Mouse (Mus musculus) adrenal gland, postnatal 4 days (tissue): ENCODE data around the gene Zfp931. TPM values are rescaled to one million over a fixed set of nuclear protein-coding genes. Genes with fewer than 3 reads are reported as not detected.
"Not testable (repeated sequence)": the region's sequence is repeated elsewhere in the genome, so short reads cannot be mapped to it uniquely, and the experiment has no call there.

Source experiments
- DNase-seq, 2 experiments: peaks; one replicate each; pipeline ENCODE4 v3.0.0; 2021 to 2022; ENCODE audit warnings: low spot score in 2 of 2, mixed read lengths in 2 of 2
- total RNA-seq, 2 experiments: library from RNA; stranded (reverse); gene quantifications; 2 replicates each; pipeline ENCODE4 v1.2.3; 2021

Zfp931 gene
- total RNA-seq, 2 experiments from 2014 or later: 14.9 to 16.5 TPM

DNA sequence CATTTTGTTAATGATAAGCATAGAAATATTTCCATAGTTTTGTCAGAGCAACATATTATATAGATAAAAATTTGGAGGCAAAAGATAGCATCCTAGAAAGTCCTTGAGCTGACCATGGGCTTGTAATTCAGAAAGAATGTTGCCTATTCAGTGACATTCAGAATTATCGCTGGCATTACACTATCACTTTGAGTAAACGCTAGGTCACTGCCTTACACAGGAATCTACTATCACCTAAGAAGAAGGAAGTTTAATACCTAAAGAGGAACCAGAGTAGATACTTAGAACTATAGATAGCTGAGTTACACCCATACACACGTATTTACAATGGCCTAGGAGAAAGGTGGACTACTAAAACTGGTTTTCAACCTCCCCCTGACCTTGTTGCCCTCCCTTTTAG is 58.8 kb downstream of the Zfp931 start:
- not testable (repeated sequence) for DNase-seq

Other genes starting within 250 kb of the Zfp931 start
- 100 to 1,000 TPM; 121 to 137 TPM for gene Gm14325, start 238.1 kb downstream of the Zfp931 start, total RNA-seq
- 1 to 10 TPM; 5.2 to 5.3 TPM for gene Gm14327, start 181.4 kb downstream of the Zfp931 start, total RNA-seq
- gene Zfp972, start 152.9 kb downstream of the Zfp931 start, total RNA-seq: 1 to 10 TPM in 1 of 2 experiments, under 1 TPM in 1; 0.95 to 1.4 TPM
- gene Gm14326, start 121.2 kb downstream of the Zfp931 start, total RNA-seq: 10 to 100 TPM; 26.7 to 31.6 TPM
- 10 to 100 TPM; 25.2 to 26.4 TPM for gene Zfp971, start 55.2 kb downstream of the Zfp931 start, total RNA-seq
- 1 to 10 TPM; 7.3 to 8.2 TPM for gene Phactr3, start 40.5 kb upstream of the Zfp931 start, total RNA-seq